Mouse (Mus musculus): ENCODE data around the gene Fam69a.
A peak's percentile ranks its signal among the peaks of the same experiment; 100 is the strongest.
"Not testable (repeated sequence)": the region's sequence is repeated elsewhere in the genome, so short reads cannot be mapped to it uniquely, and the experiment has no call there.

Gene Fam69a

DNA sequence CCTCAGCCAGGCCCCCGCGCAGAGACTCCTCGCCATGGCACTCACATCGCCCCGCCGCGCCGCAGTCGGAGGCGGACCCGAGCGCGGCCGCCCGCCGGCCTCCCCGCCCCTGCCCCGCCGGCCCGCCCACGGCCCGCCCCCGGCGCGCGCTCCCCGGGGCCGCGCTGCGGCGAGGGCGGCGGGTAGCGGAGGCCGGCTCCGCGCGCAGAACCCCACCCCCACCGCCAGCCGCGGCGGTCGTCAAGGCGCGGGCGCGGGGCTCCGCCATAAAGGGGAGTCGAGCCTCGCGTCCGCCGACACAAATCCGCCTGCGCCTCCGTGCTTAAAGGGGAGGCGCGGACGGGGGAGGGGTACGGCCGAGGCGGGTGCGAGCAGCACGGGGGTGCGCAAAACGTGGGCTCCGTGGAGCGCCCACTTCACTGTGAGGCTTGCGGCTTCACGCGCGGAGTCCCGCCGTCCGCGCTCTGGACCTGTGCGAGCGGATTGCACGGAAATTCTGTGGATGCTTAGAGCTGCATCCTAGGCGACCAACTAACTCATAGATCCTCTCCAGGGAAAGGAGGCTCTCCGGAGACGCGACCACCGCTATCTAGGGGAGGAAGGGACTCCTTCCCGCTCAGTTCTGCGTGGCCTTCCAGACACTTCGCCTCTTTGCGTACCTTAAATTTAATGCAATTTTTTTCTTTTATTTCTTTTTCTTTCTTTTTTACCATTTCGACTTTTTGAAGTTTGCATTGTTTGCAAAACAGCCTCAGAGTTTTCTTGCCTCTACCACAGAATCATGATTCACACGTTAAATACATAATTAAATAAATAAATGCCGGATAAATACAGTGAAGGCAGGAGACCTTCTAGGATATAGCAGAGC is at the start of gene Fam69a:
Gene Fam69a (minus strand): TSS at position 119 of the 868 bp plus-strand sequence.
- DNase-seq (ENCODE audit: low read depth, low spot score) = peak; percentile 89

DNA sequence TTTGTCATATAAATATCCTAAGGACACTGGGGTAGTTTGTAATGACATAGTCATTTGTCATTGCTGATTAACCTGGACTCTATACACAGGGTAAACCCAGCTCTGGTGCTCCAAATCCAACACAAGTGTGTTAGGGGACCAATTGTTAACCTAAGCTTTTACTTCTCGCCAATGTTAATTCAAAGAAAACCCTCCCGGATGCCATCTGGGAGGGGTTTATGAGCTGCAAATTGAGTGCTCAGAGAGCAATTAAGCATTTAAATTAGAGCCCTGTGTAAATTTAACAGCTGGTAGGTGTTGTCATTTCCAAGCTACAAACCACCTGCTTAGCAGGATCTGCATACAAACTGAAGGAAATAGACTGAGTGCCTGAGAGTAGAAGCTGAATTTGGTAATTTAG is 48.6 kb upstream of the Fam69a start:
- no peak for DNase-seq (ENCODE audit: low read depth, low spot score)

DNA sequence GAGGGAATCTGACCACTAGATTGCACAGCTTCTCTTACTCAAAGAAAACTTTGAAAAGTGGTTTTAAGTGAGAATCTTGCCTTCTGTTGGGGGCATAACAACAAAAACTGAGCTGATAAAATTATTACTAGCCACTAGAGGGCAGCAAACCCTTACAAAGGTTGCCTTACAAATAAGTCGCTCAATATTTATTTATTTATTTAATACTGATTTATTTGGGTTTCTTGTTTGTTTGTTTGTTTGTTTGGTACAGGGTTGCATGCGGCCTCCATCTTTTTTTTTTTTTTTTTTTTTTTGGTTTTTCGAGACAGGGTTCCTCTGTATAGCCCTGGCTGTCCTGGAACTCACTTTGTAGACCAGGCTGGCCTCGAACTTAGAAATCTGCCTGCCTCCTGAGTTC is 47.3 kb upstream of the Fam69a start:
- DNase-seq (ENCODE audit: low read depth, low spot score) = peak; percentile 76

DNA sequence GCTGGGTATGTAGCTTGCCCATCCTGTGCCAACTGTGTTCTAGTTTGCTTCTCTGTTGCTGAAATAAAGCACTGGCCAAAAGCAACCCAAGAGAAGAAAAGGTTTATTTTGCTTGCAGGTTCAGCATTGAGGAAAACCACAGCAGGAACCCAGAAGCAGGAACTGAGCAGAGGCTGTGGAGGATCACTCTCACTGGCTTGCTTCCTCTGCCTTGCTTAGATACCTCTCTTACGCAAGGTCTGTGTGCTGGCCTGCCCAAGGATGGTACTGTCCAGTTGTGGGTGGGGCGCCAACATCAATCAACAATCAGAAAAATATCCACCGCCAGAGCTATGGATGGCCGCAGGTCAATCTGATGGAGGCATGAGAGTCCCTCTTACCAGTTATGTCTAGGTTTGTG is 44.4 kb upstream of the Fam69a start:
- no peak for DNase-seq (ENCODE audit: low read depth, low spot score)

DNA sequence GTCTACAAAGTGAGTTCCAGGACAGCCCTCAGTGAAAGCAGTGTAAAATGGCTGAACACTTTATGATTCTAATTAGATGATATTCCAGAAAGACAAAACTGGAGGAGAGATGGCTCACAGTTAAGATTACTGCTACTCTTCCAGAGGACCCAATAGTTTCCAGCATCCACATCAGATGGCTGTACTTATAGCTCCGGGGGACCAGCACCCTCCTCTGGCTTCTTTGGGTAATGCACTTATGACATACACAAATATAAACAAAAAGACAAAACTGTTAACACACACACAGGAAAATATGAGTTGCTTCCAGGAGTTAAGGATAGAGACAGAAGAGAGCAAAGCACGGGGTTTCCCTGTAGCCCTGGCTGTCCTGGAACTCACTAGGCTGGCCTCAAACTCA is 43.1 kb upstream of the Fam69a start:
- no peak for DNase-seq (ENCODE audit: low read depth, low spot score)

DNA sequence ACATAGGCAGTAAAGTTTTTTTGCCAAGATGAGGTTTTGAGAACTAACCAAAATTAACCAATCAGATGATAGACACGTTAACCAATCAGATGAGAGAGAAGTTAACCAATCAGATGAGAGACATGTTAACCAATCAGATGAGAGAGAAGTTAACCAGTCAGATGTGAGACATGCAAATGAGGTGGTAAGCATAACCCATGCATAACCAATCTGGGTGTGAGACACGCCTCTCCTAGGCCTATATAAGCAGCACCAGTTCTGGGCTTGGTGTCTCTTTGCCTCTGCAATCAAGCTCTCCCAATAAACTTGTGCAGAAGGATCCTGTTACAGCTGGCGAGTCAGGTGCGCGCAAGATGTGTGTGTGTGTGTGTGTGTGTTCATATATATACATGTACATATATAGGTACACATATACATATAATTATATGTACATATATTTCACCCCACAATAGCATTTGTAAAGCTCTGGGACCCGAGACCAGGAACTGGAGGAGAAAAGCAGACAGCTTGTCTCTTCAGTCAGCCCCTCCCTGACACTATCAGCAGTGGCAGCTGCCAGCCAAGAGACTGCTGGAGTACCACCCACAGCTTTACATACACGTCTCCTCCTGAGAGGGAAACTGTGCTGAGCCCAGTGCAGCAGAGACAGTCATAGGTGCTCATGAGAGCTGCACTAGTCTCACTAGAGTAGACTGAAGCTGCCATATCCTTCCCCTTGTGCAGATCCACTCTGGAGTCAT is 42.1 kb upstream of the Fam69a start:
- DNase-seq (ENCODE audit: low read depth, low spot score) = not testable (repeated sequence)

DNA sequence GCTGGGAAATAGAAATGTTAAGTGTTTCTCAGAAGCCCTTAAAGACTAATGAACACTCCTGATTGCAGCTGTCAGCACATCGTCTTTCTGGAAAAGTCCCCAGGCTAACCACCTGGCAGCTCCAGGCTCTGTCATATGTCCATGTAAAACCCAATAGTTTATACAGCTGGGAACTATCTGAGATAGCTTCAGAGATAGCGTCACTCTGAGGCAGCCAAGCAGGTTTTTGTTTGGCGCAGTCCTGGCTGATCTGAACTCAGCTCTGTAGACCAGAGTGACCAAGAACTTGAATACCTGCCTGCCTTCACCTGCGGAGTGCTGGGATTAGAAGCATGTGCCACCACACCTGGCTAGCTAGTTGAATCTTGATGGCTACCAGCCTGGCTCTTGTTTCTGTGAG is 41.3 kb upstream of the Fam69a start:
- no peak for DNase-seq (ENCODE audit: low read depth, low spot score)

DNA sequence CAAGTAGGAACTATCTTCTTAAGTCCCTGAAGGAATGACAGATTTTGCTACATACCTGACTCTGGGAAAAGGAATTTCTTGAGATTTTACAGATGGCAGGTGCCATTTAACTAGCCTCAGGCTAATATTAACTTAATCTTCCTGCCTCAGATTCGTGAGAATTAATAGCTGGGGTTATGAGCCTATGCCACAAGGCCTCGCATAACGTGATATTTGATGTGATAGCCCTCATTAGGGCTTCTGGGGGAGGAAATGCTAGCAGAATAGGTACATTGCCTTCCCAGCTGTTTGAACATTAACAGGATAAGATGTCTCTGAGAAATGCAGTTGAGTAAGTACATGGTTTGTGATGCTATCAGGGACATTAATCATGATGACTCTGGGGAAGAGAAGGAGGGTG is 34.5 kb upstream of the Fam69a start:
- no peak for DNase-seq (ENCODE audit: low read depth, low spot score)

DNA sequence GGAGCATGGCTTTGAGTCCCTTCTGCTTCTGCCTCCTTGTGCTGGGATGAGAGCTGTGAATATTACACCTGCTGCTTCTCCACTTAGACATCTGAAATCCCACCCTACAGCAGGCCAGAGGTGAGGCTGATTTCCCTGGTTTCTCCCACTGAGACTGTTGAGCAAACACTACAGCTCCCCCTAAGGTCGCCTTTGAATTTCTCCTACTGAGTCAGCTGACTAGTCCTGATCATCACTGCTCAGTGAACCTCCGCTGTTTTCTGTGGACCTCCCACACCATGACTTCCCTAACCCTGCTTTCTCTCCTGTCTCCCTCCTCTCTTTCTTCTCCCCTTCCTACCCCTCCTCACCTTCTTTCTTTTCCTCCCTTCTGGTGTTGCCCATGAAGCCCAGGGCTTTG is 32.5 kb upstream of the Fam69a start:
- DNase-seq (ENCODE audit: low read depth, low spot score) = no peak

DNA sequence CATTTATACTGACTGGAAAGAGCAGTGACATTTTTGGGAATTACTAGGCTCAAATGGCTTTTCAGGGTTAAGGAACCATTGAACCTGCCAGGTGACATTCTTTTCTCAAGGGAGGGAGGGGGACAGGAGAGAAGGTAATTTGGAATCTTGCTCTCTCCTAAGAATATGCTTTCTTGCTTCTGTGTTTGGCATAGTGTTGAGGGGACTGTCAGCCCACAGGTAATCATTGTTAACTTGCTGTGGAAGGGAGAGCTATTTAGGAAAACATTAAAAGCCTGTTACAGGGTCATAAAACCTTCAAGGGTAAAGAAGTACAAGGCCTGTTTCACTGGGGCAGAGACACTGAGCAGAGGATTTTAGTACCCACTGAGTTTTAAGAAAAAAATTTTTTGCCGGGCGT is 30.3 kb upstream of the Fam69a start:
- no peak for DNase-seq (ENCODE audit: low read depth, low spot score)

DNA sequence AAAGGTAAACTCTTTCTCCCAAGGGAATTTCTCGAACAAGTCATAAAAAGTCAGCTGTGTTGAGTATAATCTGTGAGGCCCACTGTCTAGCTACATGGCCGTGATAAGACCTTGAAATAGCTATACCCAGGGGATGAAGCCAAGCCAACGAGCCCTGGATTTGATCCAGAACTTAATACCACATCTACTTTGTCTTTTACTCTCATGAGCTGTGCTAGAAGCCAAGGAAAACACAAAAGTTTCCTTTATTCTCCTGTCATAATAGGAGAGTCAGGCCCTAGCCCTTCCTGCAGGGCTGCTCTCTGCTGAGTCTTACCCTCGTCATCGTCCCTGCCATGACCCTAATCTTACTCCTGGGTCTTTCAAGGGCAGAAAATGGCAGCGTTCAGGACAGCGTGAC is 28.5 kb upstream of the Fam69a start:
- DNase-seq (ENCODE audit: low read depth, low spot score) = no peak

DNA sequence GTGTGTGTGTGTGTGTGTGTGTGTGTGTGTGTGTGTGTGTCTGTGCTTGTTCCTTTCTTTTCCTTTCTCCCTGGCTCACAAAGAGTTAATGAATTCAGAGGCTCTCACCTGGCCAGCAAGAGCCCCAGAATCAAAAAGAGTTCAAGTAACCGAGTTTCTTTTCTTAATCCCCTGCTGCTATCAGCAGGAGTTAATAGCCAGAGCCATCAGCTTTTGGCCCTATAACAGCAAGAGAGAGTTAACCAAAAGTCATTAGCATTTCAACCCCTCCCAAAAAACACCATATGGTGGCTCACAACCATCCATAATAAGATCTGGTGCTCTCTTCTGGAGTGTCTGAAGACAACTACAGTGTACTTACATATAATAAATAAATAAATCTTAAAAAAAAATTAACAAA is 27.3 kb upstream of the Fam69a start:
- DNase-seq (ENCODE audit: low read depth, low spot score) = no peak

DNA sequence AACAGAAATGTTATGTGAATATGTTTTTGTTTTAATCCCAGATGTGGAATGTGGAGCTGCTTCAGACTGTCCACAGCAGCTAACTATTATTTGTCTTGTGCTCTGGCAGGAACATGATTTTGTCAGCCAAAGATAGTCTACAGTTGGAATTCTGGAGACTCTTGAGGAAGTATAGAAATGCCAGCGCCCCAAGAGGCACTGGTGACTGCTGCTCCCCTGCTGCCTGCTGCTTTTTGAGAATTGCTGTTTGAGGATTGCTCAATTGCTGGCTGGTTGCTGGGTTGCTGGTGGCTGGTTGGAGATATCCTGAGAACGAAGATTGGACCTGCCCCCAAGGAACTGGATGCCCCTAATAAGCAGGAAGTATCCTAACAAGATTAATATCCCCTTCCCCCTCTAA is 22.8 kb upstream of the Fam69a start:
- no peak for DNase-seq (ENCODE audit: low read depth, low spot score)

DNA sequence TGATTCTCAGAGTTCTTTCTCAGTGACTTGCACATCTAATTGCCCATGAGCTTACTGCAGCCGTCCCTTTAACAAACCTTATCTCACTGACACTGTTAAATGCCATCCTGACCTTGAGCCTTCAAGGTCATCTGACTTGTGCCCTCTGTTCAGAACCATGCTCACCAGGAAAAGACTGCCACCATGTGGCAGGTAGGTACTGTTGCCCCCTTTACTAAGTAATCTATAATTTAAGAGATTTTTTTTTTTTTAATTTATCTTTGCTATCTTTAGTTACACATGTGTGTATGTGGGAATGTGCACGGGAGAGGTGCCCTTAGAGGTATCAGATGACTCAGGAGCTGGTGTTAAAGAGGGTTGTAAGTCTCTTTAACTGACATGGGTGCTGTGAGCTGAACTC is 18.2 kb upstream of the Fam69a start:
- DNase-seq (ENCODE audit: low read depth, low spot score) = no peak

DNA sequence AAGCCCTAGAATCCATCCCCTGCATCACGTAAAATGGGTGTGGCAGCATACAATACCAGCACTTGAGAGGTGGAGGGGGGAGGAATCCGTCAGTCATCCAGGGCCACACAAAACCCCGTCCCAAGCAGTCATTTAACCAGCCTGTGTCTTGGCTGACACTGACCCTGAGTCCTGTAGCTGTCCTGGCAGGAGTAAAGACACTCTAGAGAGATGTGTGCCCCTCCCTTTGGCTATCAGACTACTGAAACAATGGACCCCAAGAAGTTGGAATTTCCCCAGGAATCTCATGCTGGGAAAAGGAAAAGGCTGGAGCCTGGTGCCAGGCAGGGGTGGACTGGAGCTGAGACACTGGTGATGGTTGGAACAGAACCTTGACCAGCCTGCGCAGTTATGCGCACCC is 15.8 kb upstream of the Fam69a start:
- no peak for DNase-seq (ENCODE audit: low read depth, low spot score)

DNA sequence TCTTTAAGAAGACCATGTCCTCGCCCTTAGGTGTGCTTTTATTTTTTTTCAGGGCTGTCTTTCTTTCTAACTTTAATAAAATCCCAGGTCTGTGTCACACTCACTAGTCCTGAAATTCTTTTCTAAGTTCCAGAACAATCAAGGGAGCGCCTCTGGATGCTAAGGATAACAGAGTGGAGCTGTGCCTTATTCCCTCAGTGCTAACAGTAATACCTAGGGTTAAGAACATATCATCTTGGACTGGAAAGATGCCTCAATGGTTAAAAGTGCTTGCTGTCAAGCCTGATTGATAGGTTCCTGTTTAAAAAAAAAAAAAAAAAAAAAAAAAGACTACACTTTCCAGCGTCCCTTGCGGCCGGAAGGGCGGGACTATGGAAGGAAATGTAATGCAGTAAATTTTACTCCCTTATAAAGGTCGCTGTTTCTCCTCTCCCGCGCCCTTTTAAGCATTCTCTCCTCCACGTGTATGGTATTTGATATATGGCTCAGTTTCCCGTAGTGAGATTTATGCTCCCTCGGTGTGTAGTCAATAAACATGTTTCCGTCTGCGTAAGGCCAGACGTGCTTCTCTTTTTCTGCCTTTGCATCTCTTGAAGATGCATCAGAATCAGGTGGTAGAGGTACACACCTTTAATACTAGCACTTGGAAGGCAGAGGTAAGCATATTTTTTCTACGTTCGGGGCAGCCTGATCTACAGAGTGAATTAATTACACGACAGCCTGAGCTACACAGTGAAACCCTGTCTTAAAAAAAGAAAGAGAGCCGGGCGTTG is 14.1 kb upstream of the Fam69a start:
- DNase-seq (ENCODE audit: low read depth, low spot score) = peak; percentile 56

DNA sequence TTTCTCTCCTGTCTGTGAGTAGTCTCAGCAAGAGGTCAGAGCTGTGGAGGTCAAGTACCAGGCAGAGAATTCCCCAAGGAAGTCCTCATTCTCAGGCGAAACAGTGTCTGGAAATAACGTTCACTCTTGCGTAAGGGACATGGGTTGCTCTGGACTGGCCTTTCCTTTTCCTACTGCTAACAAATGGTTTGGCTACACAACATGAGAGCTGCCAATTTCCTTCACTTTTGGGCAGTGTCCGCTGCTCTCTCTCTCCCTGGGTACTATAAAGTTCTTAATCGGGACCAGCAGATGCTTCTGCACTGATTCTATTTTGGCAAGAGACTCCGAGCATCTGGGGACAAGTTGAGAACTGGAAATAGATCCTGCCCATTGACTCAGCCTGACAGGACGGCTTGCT is 10.8 kb upstream of the Fam69a start:
- DNase-seq (ENCODE audit: low read depth, low spot score) = no peak

DNA sequence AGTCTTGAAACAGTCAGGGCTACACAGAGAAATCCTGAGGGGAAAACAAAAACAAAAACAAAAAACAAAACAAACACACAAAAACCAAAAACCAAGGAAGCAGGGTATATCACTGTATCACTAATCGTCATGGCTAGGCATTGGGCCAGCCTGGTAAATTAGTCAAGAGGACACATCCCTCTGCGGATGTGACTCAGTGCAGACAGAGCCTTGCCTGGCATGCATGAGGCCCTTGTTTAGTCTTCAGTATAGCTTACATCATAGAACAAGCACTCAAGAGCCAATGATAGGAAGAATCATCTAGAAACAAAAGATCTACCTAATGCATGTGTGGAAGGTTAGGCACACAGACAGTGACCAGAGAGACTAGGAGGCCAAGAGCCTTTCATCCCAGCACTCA is 9.1 kb upstream of the Fam69a start:
- DNase-seq (ENCODE audit: low read depth, low spot score) = no peak

DNA sequence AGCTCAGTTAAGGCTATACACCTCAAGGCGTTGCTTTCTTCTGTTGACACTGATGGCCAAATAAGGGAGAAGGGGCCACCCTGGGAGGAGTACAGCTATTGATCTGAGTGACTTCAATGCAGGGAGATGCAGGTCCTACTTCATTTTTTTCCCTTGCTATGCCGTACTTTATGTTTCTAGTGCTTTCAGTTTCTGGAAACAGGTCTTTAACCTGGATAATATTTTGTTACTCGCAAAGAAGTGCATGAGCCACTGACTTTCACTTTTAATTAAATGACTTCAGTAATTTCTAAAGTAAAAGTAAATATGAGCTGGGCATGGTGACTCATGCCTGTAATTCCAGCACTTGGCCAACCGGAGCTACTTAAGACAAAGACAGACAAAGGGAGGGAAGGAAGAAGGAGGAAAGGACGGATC is 958 bp upstream of the Fam69a start:
- DNase-seq (ENCODE audit: low read depth, low spot score) = peak; percentile 25

DNA sequence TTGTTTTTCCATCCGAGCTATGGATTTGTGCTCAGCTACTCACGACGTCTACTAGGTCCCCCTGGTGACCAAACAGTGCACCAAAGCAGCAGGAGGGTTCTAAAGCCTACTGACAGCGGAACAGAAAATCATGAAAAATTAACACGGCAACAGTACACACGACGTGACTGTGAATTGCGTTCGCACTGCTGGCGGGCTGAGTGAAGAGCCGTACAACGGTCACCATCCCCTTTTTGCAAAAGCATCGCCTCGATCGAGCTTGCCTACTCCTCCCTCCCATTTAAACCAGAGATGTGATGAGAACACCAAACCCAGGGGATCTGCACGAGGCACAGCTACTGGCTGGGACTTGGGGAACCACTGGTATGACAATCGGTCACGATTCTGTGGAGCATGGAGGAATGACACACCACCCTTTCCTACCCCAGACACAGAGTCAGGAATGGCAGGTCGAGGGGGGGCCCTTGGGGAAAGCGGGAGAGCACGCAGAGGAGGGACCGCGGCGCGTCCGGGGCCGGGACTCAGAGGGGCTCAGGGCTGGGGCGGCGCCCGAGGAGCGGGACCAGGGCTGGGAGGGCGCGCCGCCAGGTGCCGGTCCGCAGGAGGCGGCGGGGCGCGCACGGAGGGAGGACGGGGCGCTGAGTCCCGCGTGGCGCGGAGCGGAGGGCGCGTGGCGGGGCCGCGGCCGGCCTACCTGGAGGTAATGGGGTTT is 474 bp downstream of the Fam69a start:
- peak; percentile 62 for DNase-seq (ENCODE audit: low read depth, low spot score)

DNA sequence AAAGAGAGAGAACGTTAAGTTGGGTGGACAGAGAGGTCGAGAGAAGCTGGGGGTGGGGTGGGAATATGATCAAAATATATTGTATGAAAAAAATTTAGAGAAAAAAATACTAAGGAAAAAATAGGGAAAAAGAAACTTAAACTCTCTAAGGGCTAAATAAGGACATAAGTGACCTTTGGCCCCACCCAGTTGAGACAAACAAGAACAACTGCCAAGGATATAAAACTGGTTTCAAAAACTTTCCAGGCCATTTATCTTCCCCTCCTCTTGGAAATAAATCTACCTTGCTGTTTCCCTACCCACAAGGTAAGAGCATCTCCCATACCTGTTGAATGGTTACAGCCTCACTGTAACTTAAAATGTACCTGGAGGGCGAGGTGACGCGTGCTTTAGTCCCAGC is 2.9 kb downstream of the Fam69a start:
- no peak for DNase-seq (ENCODE audit: low read depth, low spot score)

DNA sequence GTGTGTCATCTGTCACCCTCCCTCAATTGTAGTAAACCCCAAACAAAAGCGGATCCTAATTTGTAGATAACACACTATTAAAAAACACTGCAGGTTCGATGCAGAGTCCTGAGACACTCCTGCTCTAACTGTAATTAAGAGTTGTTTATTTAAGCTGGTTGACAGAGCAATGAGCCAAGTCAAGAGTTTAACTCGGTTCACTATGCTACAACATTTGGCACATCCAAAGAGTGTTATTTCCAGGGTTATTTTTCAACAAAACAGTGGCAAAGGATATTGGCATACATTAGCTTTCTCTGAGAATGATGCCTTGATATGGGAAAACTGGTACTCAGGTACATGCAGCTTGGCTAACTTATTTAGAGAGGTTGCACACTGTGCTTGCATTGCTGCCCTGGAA is 4.9 kb downstream of the Fam69a start:
- DNase-seq (ENCODE audit: low read depth, low spot score) = no peak
